Mouse (Mus musculus) thymus, adult 2 months (tissue): ENCODE data around the gene Zscan18.

Source experiments
- CTCF ChIP-seq: fragments of 200-500 bp; IDR thresholded peaks from 2 replicates; pipeline ENCODE4 v1.5.1; 2012; ENCODE audit warnings: mild to moderate bottlenecking, control low read depth, low read length, moderate library complexity, borderline replicate concordance; ENCODE audit not compliant: control insufficient read depth, poor library complexity, insufficient read depth; ENCODE audit errors: extremely low read depth
- POLR2A ChIP-seq: fragments of 200-500 bp; IDR thresholded peaks from 2 replicates; pipeline ENCODE4 v1.6.1; 2012; ENCODE audit warnings: mild to moderate bottlenecking, low read length, control low read depth, moderate library complexity; ENCODE audit not compliant: control insufficient read depth, poor library complexity, insufficient read depth; ENCODE audit errors: extremely low read depth

DNA sequence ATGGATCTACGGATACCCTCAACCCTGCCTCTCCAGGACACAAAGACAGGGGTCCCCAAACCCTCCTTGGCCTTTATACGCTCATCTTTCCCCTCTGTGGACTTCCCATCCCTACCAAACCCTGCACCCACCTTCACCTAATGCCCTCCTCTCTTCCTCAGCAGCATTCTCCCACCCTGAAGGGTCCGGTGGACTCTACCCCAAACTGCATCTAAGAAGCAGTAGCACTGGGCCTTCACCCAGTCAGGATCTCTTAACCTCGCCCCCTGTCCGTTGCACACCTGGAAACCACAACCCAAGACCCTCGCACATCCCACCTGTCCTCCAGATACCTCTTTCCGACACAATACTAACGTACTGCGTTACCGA lies 23.7 kb downstream of the Zscan18 start:
- TF ChIP-seq CTCF (no peak), POLR2A (no peak)
